Mouse (Mus musculus) cerebellum, adult 8-10 months (tissue): Measurements from ENCODE around the gene Ltbp1.

Source experiments
- DNase-seq: peaks from one replicate; pipeline ENCODE4 v3.0.0; 2022

Ltbp1 gene

GRCm38 (mm10) chr17:75005281-75005684 lies at the start of gene Ltbp1:
Gene Ltbp1 (plus strand): TSS chr17:75005568.
- DNase-seq, result peak; percentile 2

GRCm38 (mm10) chr17:74959481-74960245 lies 45.7 kb upstream of the Ltbp1 start:
- DNase-seq, result no peak

- DNase-seq, result no peak
Measured at GRCm38 (mm10) chr17:74963222-74963621, 42.1 kb upstream of the Ltbp1 start.

- no peak for DNase-seq
Measured at GRCm38 (mm10) chr17:74963861-74964260, 41.5 kb upstream of the Ltbp1 start.

GRCm38 (mm10) chr17:74967298-74967848 lies 38.0 kb upstream of the Ltbp1 start:
- no peak for DNase-seq

GRCm38 (mm10) chr17:74968152-74968712 lies 37.1 kb upstream of the Ltbp1 start:
- DNase-seq, result no peak

- DNase-seq, result no peak
Measured at GRCm38 (mm10) chr17:74968738-74969271, 36.6 kb upstream of the Ltbp1 start.

- DNase-seq, result no peak
Measured at GRCm38 (mm10) chr17:74975192-74975591, 30.2 kb upstream of the Ltbp1 start.

GRCm38 (mm10) chr17:74976167-74976985 lies 29.0 kb upstream of the Ltbp1 start:
- no peak for DNase-seq

GRCm38 (mm10) chr17:74979767-74980166 lies 25.6 kb upstream of the Ltbp1 start:
- no peak for DNase-seq

GRCm38 (mm10) chr17:74981703-74982102 lies 23.7 kb upstream of the Ltbp1 start:
- DNase-seq, result no peak

GRCm38 (mm10) chr17:74982880-74983279 lies 22.5 kb upstream of the Ltbp1 start:
- no peak for DNase-seq

GRCm38 (mm10) chr17:74984071-74984470 lies 21.3 kb upstream of the Ltbp1 start:
- DNase-seq, result no peak

GRCm38 (mm10) chr17:74984681-74985080 lies 20.7 kb upstream of the Ltbp1 start:
- DNase-seq, result no peak

GRCm38 (mm10) chr17:74987067-74987466 lies 18.3 kb upstream of the Ltbp1 start:
- DNase-seq, result no peak

GRCm38 (mm10) chr17:74989691-74990090 lies 15.7 kb upstream of the Ltbp1 start:
- no peak for DNase-seq

- no peak for DNase-seq
Measured at GRCm38 (mm10) chr17:74990561-74990960, 14.8 kb upstream of the Ltbp1 start.

- no peak for DNase-seq
Measured at GRCm38 (mm10) chr17:74993726-74994581, 11.4 kb upstream of the Ltbp1 start.

- DNase-seq, result no peak
Measured at GRCm38 (mm10) chr17:74994582-74994893, 10.8 kb upstream of the Ltbp1 start.

- no peak for DNase-seq
Measured at GRCm38 (mm10) chr17:74995266-74995665, 10.1 kb upstream of the Ltbp1 start.

- DNase-seq, result no peak
Measured at GRCm38 (mm10) chr17:75000066-75000465, 5.3 kb upstream of the Ltbp1 start.

GRCm38 (mm10) chr17:75004820-75005219 lies 548 bp upstream of the Ltbp1 start:
- peak; percentile 18 for DNase-seq
